Mouse (Mus musculus): ENCODE data around the gene Krtap19-1. TPM values are rescaled to one million over a fixed set of nuclear protein-coding genes. Genes with fewer than 3 reads are reported as not detected.
A peak's percentile ranks its signal among the peaks of the same experiment; 100 is the strongest.

The Krtap19-1 gene
- total RNA-seq (2021): not detected
- long read RNA-seq, experiment 1: 0 reads
- long read RNA-seq, experiment 2: 0 reads

DNA sequence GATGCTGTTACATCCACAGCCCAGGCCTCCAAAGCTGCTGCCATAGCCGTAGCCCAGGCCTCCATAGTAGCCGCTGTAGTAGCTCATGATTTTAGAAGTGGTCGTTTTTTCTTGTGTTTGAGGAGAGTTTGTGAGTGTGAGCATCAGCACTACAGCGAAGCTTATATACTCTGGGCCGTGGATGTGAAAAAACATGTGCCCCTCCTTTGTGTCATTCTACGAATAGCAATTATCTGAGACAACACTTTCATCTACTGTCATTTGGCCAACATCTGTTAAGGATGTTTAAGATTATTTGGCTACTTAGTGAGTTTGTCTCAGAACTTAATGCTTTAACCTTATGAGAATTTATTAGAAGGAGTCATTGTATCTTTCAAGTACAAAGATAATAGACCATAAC lies at the start of gene Krtap19-1:
Krtap19-1 (minus strand) TSS at position 101 of the 400 bp plus-strand sequence.
- TF ChIP-seq CTCF (conservative IDR thresholded peaks at IDR 0.05): no peak

DNA sequence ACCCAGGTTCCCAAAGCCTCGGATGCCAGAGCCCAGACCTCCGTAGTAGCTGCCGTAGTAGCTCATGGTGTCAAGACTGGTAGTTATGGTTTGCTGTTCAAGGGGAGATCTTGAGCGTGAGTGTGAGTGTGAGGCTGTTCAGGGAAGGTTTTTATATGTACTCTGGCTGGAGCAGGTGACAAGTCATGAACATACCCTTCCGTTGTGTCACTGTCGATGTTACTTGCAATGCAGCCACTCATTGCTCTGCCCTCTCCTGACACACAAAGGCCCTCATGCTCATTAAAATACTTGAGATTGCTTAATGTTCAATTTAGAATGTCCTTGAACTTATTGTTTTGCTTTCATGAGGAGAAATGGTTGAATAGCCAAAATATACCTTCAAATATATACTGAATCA lies 27.1 kb upstream of the Krtap19-1 start, which contains the start of gene Krtap19-5:
Krtap19-5 (minus strand) TSS at position 101 of the 400 bp plus-strand sequence.
- Histone ChIP-seq H3K4me3 (no peak within 1 kb of the TSS), H3K27ac (no peak within 1 kb of the TSS)
- no peak for TF ChIP-seq CTCF (conservative IDR thresholded peaks at IDR 0.05)
- no peak for DNase-seq (ENCODE audit: low spot score in 2 of 2)

More for the DNA sequence above, at the start of gene Krtap19-1:
- Histone ChIP-seq H3K4me3 (no peak within 1 kb of the TSS), H3K27ac (no peak within 1 kb of the TSS)
- no peak for DNase-seq (ENCODE audit: low spot score in 2 of 2)

DNA sequence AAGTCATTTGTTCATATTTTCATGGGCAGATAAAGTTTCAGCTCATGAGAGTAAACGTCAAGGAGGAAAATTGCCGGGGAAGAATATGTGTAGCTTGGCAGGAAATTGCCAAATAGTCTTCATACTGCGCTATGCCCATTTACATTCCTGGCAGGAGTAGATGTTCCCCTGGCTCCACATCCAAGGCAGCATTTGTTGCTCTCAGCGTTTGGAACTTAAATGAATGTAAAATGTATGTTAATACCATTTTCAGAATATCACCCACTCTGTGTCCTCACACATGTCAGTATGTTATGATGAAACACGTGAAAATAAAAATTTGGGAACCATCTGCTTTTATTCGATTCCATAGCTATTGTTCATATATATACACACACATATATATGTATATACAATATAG lies 17.7 kb upstream of the Krtap19-1 start:
- H3K4me3 ChIP-seq: no peak overlapping the region
- TF ChIP-seq CTCF (conservative IDR thresholded peaks at IDR 0.05): no peak
- H3K27ac ChIP-seq: no peak overlapping the region
- DNase-seq (ENCODE audit: low spot score in 2 of 2): no peak

DNA sequence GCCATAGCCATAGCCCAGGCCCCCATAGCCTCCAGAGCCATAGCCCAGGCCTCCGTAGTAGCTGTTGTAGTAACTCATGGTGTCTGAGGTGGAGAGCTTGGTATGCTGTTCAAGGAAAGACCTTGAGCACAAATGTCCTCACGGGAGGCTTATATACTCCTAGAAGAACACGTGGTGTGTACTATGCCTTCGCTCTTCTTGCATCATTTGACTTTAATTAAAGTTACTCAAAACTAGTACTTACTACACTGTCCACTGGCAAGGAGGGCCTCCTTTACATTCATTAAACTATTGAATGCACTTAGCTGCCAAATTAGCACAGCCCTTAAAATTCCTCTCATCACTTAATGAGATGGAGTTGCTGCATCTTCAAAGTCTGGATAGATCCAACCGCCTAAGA lies 15.8 kb upstream of the Krtap19-1 start, which contains the start of gene Krtap19-4:
Krtap19-4 (minus strand) TSS at position 101 of the 400 bp plus-strand sequence.
- DNase-seq (ENCODE audit: low spot score in 2 of 2): no peak
- no peak for TF ChIP-seq CTCF (conservative IDR thresholded peaks at IDR 0.05)
- no peak within 1 kb of the TSS for H3K27ac ChIP-seq
- H3K4me3 ChIP-seq: no peak within 1 kb of the TSS

DNA sequence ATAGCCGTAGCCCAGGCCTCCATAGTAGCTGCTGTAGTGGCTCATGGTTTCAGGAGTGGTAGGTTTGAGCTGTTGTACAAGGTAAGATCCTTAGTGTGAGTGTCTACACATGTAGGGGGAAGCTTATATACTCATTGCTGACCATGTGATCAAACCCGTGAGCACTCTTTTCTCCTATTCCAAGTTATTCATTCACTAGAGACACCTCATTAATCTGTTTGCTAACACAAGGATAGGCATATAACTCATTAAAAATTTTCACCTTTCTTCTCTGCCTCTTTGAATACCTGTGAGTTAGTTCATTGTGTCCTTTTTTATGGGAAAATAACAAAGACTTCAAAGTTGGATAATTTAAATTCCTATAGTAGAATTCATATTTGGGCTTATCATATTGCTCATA lies 8.7 kb upstream of the Krtap19-1 start, which contains the start of gene Krtap19-3:
Krtap19-3 (minus strand) TSS at position 101 of the 400 bp plus-strand sequence.
- DNase-seq (ENCODE audit: low spot score in 2 of 2): no peak
- H3K27ac ChIP-seq: no peak within 1 kb of the TSS
- no peak for TF ChIP-seq CTCF (conservative IDR thresholded peaks at IDR 0.05)
- no peak within 1 kb of the TSS for H3K4me3 ChIP-seq

DNA sequence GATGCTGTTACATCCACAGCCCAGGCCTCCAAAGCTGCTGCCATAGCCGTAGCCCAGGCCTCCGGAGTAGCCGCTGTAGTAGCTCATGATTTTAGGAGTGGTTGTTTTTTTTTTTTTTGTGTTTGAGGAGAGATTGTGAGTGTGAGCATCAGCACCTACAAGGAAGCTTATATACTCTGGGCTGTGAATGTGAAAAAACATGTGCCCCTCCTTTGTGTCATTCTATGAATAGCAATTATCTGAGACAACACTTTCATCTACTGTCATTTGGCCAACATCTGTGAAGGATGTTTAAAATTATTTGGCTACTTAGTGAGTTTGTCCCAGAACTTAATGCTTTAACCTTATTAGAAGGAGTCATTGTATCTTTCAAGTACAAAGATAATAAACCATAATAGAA lies 5.0 kb upstream of the Krtap19-1 start, which contains the start of gene Krtap19-2:
Krtap19-2 (minus strand) TSS at position 101 of the 400 bp plus-strand sequence.
- no peak for TF ChIP-seq CTCF (conservative IDR thresholded peaks at IDR 0.05)
- Histone ChIP-seq H3K27ac (no peak within 1 kb of the TSS), H3K4me3 (no peak within 1 kb of the TSS)
- DNase-seq (ENCODE audit: low spot score in 2 of 2): no peak

DNA sequence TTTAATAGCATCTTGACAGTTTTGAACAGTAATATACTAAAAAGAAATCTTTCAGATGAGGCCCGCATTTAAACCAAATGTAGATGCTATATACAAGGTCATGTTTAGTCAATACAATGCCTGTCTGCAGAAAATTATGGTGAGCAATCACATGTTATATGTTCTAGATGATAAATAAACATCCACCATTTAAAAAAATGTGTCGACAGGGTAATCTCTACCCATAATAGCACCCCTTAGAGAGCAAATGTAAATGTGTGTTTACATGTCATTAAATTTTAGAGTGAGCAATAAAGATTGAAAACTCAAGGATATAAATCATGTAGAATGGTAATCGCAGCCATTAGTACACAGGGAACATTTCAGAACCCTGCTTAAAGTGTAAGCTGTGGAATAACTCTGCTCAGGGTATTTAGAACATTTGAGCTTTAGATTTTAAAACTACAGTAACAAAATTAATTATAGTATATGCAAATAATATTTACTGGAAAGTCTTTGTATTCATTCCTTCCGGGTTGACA lies 4.3 kb downstream of the Krtap19-1 start:
- no peak for TF ChIP-seq CTCF (conservative IDR thresholded peaks at IDR 0.05)

DNA sequence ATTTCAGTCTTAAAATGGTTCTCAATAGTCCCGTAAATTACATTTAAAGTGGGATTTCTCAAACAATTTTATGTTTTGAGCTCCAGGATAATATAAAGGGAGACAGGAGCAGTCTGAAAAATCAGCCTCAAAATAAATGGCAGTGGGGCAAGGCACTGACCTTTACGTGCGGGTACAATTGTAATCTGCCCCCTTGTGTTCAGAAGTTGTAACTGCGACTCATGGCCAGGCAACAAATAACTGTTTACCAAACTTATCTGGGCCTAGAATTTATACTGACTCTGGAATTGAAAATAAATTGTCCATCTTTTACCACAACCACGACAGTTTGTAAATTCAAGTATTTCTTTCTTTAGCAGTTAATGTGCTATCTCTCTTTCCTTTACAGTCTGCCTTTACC lies 17.8 kb downstream of the Krtap19-1 start:
- Histone ChIP-seq H3K27ac (no peak overlapping the region), H3K4me3 (no peak overlapping the region)
- peak in 1 of 2 experiments; percentile 10 for DNase-seq (ENCODE audit: low spot score in 2 of 2)
- TF ChIP-seq CTCF (conservative IDR thresholded peaks at IDR 0.05): peak; percentile 80

More for the DNA sequence above, 4.3 kb downstream of the Krtap19-1 start:
- no peak overlapping the region for H3K4me3 ChIP-seq
- no peak for DNase-seq (ENCODE audit: low spot score in 2 of 2)
- no peak overlapping the region for H3K27ac ChIP-seq

DNA sequence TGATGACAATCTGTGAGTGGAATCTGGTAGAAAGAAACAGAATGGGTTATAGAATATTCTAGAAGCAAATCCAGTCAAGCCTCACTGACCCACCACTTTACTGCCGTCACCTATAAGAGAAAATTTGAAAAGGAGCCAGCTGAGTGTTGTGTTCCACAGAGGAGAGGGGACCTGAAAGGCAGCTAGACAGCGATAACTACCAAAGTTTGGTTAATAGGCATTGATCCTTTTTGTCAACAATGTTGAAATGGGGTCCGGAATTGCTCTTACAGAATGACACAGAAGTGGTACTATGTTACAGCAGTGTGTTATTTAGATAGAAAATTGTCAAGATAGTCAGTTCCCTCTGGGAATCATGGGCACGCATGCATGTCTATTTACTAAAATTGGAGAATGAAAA lies 20.7 kb downstream of the Krtap19-1 start:
- Histone ChIP-seq H3K4me3 (no peak overlapping the region), H3K27ac (no peak overlapping the region)
- no peak for TF ChIP-seq CTCF (conservative IDR thresholded peaks at IDR 0.05)
- DNase-seq (ENCODE audit: low spot score in 2 of 2): no peak

DNA sequence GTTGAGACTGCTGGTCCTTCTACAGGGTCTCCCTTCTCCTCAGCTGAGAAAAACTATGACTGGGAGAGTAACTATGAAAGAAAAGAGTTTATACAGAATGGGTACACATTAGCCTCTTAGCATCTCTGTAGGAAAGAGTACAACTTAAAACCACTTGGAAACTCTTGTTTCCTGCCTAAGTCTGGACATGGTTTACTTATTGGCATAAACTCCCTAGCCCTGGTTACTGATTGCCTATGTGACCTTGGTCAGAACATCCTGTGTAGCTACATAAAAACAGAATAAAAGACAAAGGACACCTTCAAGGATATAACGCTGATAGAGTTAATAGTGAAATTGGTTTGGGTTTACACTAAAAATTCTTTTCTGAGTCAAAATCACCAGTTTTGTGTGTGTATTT lies 21.8 kb downstream of the Krtap19-1 start:
- no peak for DNase-seq (ENCODE audit: low spot score in 2 of 2)
- TF ChIP-seq CTCF (conservative IDR thresholded peaks at IDR 0.05): no peak
- Histone ChIP-seq H3K27ac (no peak overlapping the region), H3K4me3 (no peak overlapping the region)

DNA sequence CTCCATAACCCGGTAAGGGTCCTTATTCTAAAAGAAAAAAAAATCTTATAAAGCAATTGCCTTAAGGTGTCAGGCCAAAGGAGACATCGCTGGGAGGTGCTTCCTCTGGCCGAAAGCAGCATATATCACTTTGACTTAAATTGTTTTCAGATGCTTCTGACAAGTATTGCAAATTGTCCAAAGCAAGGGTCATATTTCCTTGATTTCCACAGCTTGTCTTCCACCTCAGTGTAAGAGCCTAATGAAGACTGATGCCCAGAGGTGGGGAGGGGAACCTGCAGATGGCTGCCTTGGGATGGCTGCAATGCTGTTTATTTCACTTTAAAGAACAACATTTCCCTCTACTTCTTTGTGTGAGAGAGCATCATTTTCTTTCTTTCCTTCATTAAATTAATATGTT lies 42.2 kb downstream of the Krtap19-1 start:
- H3K27ac ChIP-seq: no peak overlapping the region
- no peak for DNase-seq (ENCODE audit: low spot score in 2 of 2)
- H3K4me3 ChIP-seq: no peak overlapping the region
- no peak for TF ChIP-seq CTCF (conservative IDR thresholded peaks at IDR 0.05)

DNA sequence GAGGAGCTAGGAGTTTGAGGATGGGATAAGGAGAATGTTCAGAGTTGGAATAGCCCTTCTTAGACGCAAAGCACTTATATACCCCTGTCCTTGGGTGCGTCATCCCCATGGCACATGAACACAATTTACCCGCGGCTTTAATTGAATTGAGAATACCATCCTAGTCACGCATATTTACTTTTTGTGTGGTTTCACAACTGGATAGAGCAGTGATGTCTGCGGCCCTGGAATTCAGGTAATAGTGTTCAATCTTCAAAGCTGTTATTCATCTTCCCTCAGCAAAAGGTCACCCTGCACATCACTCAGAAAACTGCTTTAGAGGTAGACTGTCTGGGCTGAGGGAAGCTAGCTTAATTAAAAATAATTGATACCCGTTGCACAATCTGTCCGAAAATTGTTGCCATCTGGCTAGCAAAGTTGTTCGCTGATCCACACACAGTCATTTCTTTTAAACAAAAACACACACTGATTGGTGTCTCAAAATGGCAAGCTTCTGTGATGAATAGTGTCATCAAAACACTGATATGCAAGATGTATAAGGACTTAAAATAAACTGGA lies 43.0 kb downstream of the Krtap19-1 start, which contains the start of gene Krtap14:
Krtap14 (minus strand) TSS at position 51 of the 558 bp plus-strand sequence.
- DNase-seq (ENCODE audit: low spot score in 2 of 2): no peak
- no peak within 1 kb of the TSS for H3K4me3 ChIP-seq
- H3K27ac ChIP-seq: no peak within 1 kb of the TSS
- TF ChIP-seq CTCF (conservative IDR thresholded peaks at IDR 0.05): no peak

DNA sequence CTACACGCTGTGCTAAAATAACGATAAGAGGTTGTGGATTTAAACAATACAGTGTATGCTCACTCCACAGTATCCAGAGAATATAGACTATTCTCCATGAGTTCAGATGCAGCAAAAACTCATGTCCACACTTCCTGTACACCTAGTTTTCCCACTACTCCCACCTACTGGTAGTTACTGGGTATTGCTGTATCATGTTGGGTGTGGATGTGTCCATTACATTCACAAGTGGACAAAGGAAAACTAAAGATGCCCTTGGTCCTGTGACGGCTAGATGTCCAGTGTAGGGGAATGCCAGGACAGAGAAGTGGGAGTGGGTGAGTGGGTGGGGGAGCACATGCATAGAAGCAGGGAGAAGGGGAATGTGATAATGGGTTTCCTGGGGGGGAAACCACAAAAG lies 45.5 kb downstream of the Krtap19-1 start:
- TF ChIP-seq CTCF (conservative IDR thresholded peaks at IDR 0.05): peak; percentile 79
- peak; percentile 7 to 19 for DNase-seq (ENCODE audit: low spot score in 2 of 2)
- Histone ChIP-seq H3K27ac (no peak overlapping the region), H3K4me3 (no peak overlapping the region)

DNA sequence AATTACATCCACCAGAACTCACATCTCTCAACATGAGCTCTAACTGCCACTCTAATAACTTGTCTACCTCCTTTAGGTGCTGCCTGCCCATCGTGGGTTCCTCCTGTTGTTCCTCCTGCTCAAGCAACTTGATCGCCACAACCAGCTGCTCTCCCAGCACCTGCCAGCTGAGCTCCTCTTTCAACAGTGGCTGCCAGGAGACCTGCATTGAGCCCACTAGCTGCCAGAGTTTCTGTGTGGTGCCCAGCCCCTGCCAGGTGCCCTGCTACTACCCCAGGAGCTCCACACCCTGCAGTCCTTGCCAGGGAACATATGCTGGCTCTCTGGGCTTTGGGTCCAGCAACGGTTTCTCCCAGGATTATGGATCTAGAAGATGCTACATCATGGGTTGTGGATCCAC lies 49.1 kb downstream of the Krtap19-1 start, which contains the start of gene Krtap15:
Krtap15 (plus strand) TSS at position 150 of the 400 bp plus-strand sequence.
- TF ChIP-seq CTCF (conservative IDR thresholded peaks at IDR 0.05): no peak

More for the DNA sequence above, 49.1 kb downstream of the Krtap19-1 start, which contains the start of gene Krtap15:
- no peak for DNase-seq (ENCODE audit: low spot score in 2 of 2)
- no peak within 1 kb of the TSS for H3K4me3 ChIP-seq
- no peak within 1 kb of the TSS for H3K27ac ChIP-seq

Other genes starting within 250 kb of the Krtap19-1 start
- gene 2310079G19Rik, start 241.7 kb downstream of the Krtap19-1 start, total RNA-seq (2021): not detected
- not detected for gene Krtap26-1, start 221.6 kb downstream of the Krtap19-1 start, total RNA-seq (2021)
- not detected for gene Krtap27-1, start 197.7 kb downstream of the Krtap19-1 start, total RNA-seq (2021)
- not detected for gene 2310061N02Rik, start 161.4 kb downstream of the Krtap19-1 start, total RNA-seq (2021)
- not detected for gene Krtap13-1, start 140.5 kb downstream of the Krtap19-1 start, total RNA-seq (2021)
- not detected for gene Krtap13, start 117.8 kb downstream of the Krtap19-1 start, total RNA-seq (2021)
- not detected for gene 2310034C09Rik, start 110.6 kb downstream of the Krtap19-1 start, total RNA-seq (2021)
- not detected for gene 2310057N15Rik, start 95.2 kb downstream of the Krtap19-1 start, total RNA-seq (2021)
- gene Gm5965, start 91.5 kb downstream of the Krtap19-1 start, total RNA-seq (2021): not detected
- gene Gm20741, start 57.2 kb downstream of the Krtap19-1 start, total RNA-seq (2021): not detected
- not detected for gene Krtap15, start 49.2 kb downstream of the Krtap19-1 start, total RNA-seq (2021)
- not detected for gene Krtap14, start 43.3 kb downstream of the Krtap19-1 start, total RNA-seq (2021)
- not detected for gene Krtap19-2, start 4.9 kb upstream of the Krtap19-1 start, total RNA-seq (2021)
- not detected for gene Krtap19-3, start 8.6 kb upstream of the Krtap19-1 start, total RNA-seq (2021)
- gene Krtap19-4, start 15.7 kb upstream of the Krtap19-1 start, total RNA-seq (2021): not detected
- gene Krtap19-5, start 27.0 kb upstream of the Krtap19-1 start, total RNA-seq (2021): not detected
- not detected for gene Krtap19-9b, start 62.9 kb upstream of the Krtap19-1 start, total RNA-seq (2021)
- not detected for gene Krtap16-3, start 93.5 kb upstream of the Krtap19-1 start, total RNA-seq (2021)
- gene Krtap22-2, start 141.3 kb upstream of the Krtap19-1 start, total RNA-seq (2021): not detected
- gene Gm10229, start 145.9 kb upstream of the Krtap19-1 start, total RNA-seq (2021): not detected
- not detected for gene Krtap6-1, start 162.3 kb upstream of the Krtap19-1 start, total RNA-seq (2021)
- gene Gm10228, start 172.1 kb upstream of the Krtap19-1 start, total RNA-seq (2021): not detected
- not detected for gene Krtap6-5, start 178.5 kb upstream of the Krtap19-1 start, total RNA-seq (2021)
- gene 1110025L11Rik, start 194.6 kb upstream of the Krtap19-1 start, total RNA-seq (2021): not detected
- gene Krtap6-3, start 214.6 kb upstream of the Krtap19-1 start, total RNA-seq (2021): not detected

All from layer of hippocampus, adult 2 months (tissue).